Mouse (Mus musculus) gastrocnemius, postnatal 4 days (tissue): ENCODE data around the gene Aste1. TPM values are rescaled to one million over a fixed set of nuclear protein-coding genes. Genes with fewer than 3 reads are reported as not detected.

Experiments
- DNase-seq, 2 experiments: peaks; one replicate each; pipeline ENCODE4 v3.0.0; 2021 to 2022; ENCODE audit warnings: low spot score in 2 of 2, mixed read lengths in 2 of 2
- long read RNA-seq, 2 experiments: library from polyadenylated mRNA; stranded (forward); transcript quantifications; one replicate each; pipeline ENCODE4 v2.0.0; 2021
- total RNA-seq, 2 experiments: library from RNA; stranded (reverse); gene quantifications; 2 replicates each; pipeline ENCODE4 v1.2.3; 2021

Aste1 gene
- 1 to 10 TPM; 6.2 to 9.1 TPM for total RNA-seq
- long read RNA-seq, experiment 1, partial matches to known transcripts, result 0 of 5 reads
- long read RNA-seq, experiment 1, other reads (novel, unspliced or antisense), result 1 of 5 reads
- long read RNA-seq, experiment 2, partial matches to known transcripts, result 0 of 2 reads
- long read RNA-seq, experiment 2, other reads (novel, unspliced or antisense), result 1 of 2 reads

- peak; percentile 86 to 94 for DNase-seq
Observed at GRCm38 (mm10) chr9:105395218-105395627, at the start of gene Aste1, which contains the start of gene Nek11. TSS of gene Aste1 (plus strand) at chr9:105395392. TSS of gene Nek11 (minus strand) at chr9:105395524.

GRCm38 (mm10) chr9:105348242-105349031, 46.8 kb upstream of the Aste1 start:
- no peak for DNase-seq

- no peak for DNase-seq
Observed at GRCm38 (mm10) chr9:105349034-105349433, 46.2 kb upstream of the Aste1 start.

GRCm38 (mm10) chr9:105362181-105362580, 33.0 kb upstream of the Aste1 start:
- DNase-seq, result no peak

- DNase-seq, result no peak
Observed at GRCm38 (mm10) chr9:105363520-105364231, 31.5 kb upstream of the Aste1 start.

GRCm38 (mm10) chr9:105366199-105366598, 29.0 kb upstream of the Aste1 start:
- DNase-seq, result no peak

GRCm38 (mm10) chr9:105368605-105369004, 26.6 kb upstream of the Aste1 start:
- no peak for DNase-seq

- no peak for DNase-seq
Observed at GRCm38 (mm10) chr9:105374361-105374760, 20.8 kb upstream of the Aste1 start.

GRCm38 (mm10) chr9:105376411-105376810, 18.8 kb upstream of the Aste1 start:
- no peak for DNase-seq

GRCm38 (mm10) chr9:105376954-105377530, 18.1 kb upstream of the Aste1 start:
- no peak for DNase-seq

GRCm38 (mm10) chr9:105377622-105378021, 17.6 kb upstream of the Aste1 start:
- DNase-seq, result no peak

GRCm38 (mm10) chr9:105379533-105380145, 15.6 kb upstream of the Aste1 start:
- no peak for DNase-seq

GRCm38 (mm10) chr9:105387403-105387802, 7.8 kb upstream of the Aste1 start:
- DNase-seq, result no peak

GRCm38 (mm10) chr9:105389289-105389688, 5.9 kb upstream of the Aste1 start:
- peak; percentile 31 to 60 for DNase-seq

GRCm38 (mm10) chr9:105390616-105391015, 4.6 kb upstream of the Aste1 start:
- no peak for DNase-seq

GRCm38 (mm10) chr9:105394720-105395119, 472 bp upstream of the Aste1 start:
- no peak for DNase-seq

GRCm38 (mm10) chr9:105408549-105408948, 13.4 kb downstream of the Aste1 start:
- no peak for DNase-seq

- DNase-seq, result no peak
Observed at GRCm38 (mm10) chr9:105459032-105459431, 63.8 kb downstream of the Aste1 start.

GRCm38 (mm10) chr9:105461496-105461895, 66.3 kb downstream of the Aste1 start:
- DNase-seq, result no peak
